ENCODE assay signal across 30 mouse cellular contexts in the genomic region with DNA sequence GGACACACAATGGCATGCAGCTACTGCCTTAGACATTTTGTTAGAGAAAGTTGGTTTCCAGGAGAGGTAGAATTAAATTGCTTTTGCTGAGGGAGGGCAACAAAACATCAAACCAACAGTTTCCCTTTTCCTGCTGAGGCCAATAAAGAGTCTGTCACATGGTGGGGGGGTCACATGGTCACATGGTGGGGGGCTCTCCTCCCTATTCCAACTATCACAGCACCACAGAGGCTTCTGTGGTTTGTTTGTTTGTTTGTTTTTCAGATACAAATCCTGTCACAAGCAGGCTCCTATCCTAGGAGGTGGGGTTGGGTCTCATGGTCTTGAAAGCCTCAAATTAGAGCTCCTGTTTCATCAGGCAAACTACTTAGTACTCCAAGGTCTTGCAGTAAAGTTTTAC. TPM values are rescaled to one million over a fixed set of nuclear protein-coding genes. Genes with fewer than 3 reads are reported as not detected.
DNase-seq lines count a peak whose midpoint lies in the region; ATAC-seq and TF ChIP-seq lines count a peak whose summit lies in the region.
"Had no signal": no experiment of that assay in that cellular context is flagged by ENCODE, and none has a peak within 500 bp of the region (broad histone marks: within the 10 kb centered on the region; RNA-seq: fewer than 3 reads in every experiment).

No protein-coding gene starts in this region.

- ATAC-seq in liver, embryonic 12.5 days, result no peak
- no peak for ATAC-seq in liver, embryonic 16.5 days (ENCODE audit: low read depth)
- ATAC-seq: forebrain, embryonic 14.5 days; forebrain, postnatal 0 days; hindbrain, embryonic 16.5 days had no signal

- H3K4me3 ChIP-seq in liver, embryonic 12.5 days, result no peak overlapping the region
- no peak overlapping the region for H3K4me3 ChIP-seq in bone marrow macrophage, adult 2 months (ENCODE audit: insufficient read depth, low read length)
- H3K4me3 ChIP-seq in liver, embryonic 16.5 days (ENCODE audit: low read depth, low read length), result no peak overlapping the region
- H3K4me3 ChIP-seq: embryonic facial prominence, embryonic 12.5 days; embryonic facial prominence, embryonic 15.5 days; gastrocnemius, adult 2 months; hindbrain, embryonic 10.5 days; hindbrain, embryonic 13.5 days had no signal

- no peak for TF ChIP-seq POLR2A in bone marrow macrophage, adult 2 months (IDR thresholded peaks at IDR 0.05; ENCODE audit: borderline replicate concordance, low read depth, low read length)

- no peak overlapping the region; the same call in 1 of the 2 replicates for H3K9ac ChIP-seq in liver, embryonic 12.5 days
- no peak overlapping the region for H3K9ac ChIP-seq in liver, embryonic 16.5 days (ENCODE audit: low read depth, low read length)
- H3K9ac ChIP-seq: embryonic facial prominence, embryonic 12.5 days; embryonic facial prominence, embryonic 15.5 days; forebrain, postnatal 0 days; hindbrain, embryonic 13.5 days had no signal

- H3K27ac ChIP-seq in liver, embryonic 12.5 days, result peak overlapping the region; percentile 73
- peak overlapping the region; percentile 32; the same call in 1 of the 2 replicates for H3K27ac ChIP-seq in bone marrow macrophage, adult 2 months (ENCODE audit: insufficient read depth, low read depth, low read length)
- H3K27ac ChIP-seq in liver, embryonic 16.5 days (ENCODE audit: low read length), result peak overlapping the region; percentile 98
- H3K27ac ChIP-seq: embryonic facial prominence, embryonic 12.5 days; embryonic facial prominence, embryonic 15.5 days; gastrocnemius, adult 2 months; hindbrain, embryonic 10.5 days; hindbrain, embryonic 13.5 days had no signal

- H3K27me3 ChIP-seq in liver, embryonic 12.5 days (replicated peaks), result no peaks in the 10 kb centered on the region
- H3K27me3 ChIP-seq in liver, embryonic 16.5 days (ENCODE audit: control insufficient read depth, insufficient read depth, low read depth, low read length), result no peaks in the 10 kb centered on the region
- H3K27me3 ChIP-seq: CH12.LX; embryonic facial prominence, embryonic 12.5 days; embryonic facial prominence, embryonic 15.5 days; hindbrain, embryonic 13.5 days had no signal

- H3K4me1 ChIP-seq in liver, embryonic 12.5 days, result peaks cover 91% of the 10 kb centered on the region
- H3K4me1 ChIP-seq in bone marrow macrophage, adult 2 months (ENCODE audit: control insufficient read depth, insufficient read depth, low read length), result peaks cover 27% of the 10 kb centered on the region
- peaks cover 60% of the 10 kb centered on the region for H3K4me1 ChIP-seq in liver, embryonic 16.5 days (ENCODE audit: control insufficient read depth, low read depth, low read length)
- H3K4me1 ChIP-seq: embryonic facial prominence, embryonic 12.5 days; embryonic facial prominence, embryonic 15.5 days had no signal

- TF ChIP-seq CTCF in bone marrow macrophage, adult 2 months (IDR thresholded peaks at IDR 0.05; ENCODE audit: low read depth, low read length), result no peak

- H3K36me3 ChIP-seq in liver, embryonic 12.5 days, result peaks cover 96% of the 10 kb centered on the region
- H3K36me3 ChIP-seq in liver, embryonic 16.5 days (ENCODE audit: control insufficient read depth, insufficient read depth), result peaks cover 30% of the 10 kb centered on the region

- no peak for DNase-seq in liver
- DNase-seq in lung, postnatal 14 days, result no peak
- DNase-seq in cerebellum, adult 8-10 months, result no peak
- DNase-seq in cerebellum, postnatal 25 days, result no peak
- DNase-seq: adrenal gland, adult 2 months; adrenal gland, postnatal 14 days; B cell, adult 2 months; cerebellum, adult 11-12 months; cerebellum, adult 9-10 months; cerebellum, postnatal 14 days; forebrain, postnatal 0 days; gastrocnemius, adult 2 months; gastrocnemius, postnatal 14 days; heart, adult 11 months; heart, postnatal 36 days had no signal

- no peaks in the 10 kb centered on the region for H3K9me3 ChIP-seq in liver, embryonic 12.5 days (replicated peaks)
- no peaks in the 10 kb centered on the region for H3K9me3 ChIP-seq in liver, embryonic 16.5 days (replicated peaks; ENCODE audit: control insufficient read depth, low read length)
- H3K9me3 ChIP-seq: embryonic facial prominence, embryonic 12.5 days; embryonic facial prominence, embryonic 15.5 days; G1E; hindbrain, embryonic 10.5 days; hindbrain, embryonic 13.5 days had no signal

- H3K4me2 ChIP-seq in liver, embryonic 12.5 days, result no peak overlapping the region
- H3K4me2 ChIP-seq in liver, embryonic 16.5 days (ENCODE audit: low read depth, low read length), result no peak overlapping the region
- H3K4me2 ChIP-seq: embryonic facial prominence, embryonic 12.5 days; embryonic facial prominence, embryonic 15.5 days; heart, embryonic 11.5 days; hindbrain, embryonic 13.5 days had no signal

RNA-seq across cellular contexts. Expression of a gene that starts 8.7 kb away (rescaled TPM):
- polyA plus RNA-seq in liver, embryonic 12.5 days (2016; fragmentation: Nextera tagmentation; extraction: Ambion mirVana), result 58.4 and 61.1 TPM in 2 replicates
- 80.3 and 87.4 TPM in 2 replicates for polyA plus RNA-seq in bone marrow macrophage, adult 2 months (2012; ENCODE audit: insufficient read depth, insufficient read length, missing spikeins)
- 33.4 and 36.8 TPM in 2 replicates for polyA plus RNA-seq in liver, embryonic 16.5 days (2015; fragmentation: Nextera tagmentation; extraction: Ambion mirVana)

RNA-seq across cellular contexts. Expression of a gene that starts 34.2 kb away (rescaled TPM):
- 166 and 170 TPM in 2 replicates for polyA plus RNA-seq in liver, embryonic 12.5 days (2016; fragmentation: Nextera tagmentation; extraction: Ambion mirVana)
- polyA plus RNA-seq in bone marrow macrophage, adult 2 months (2012; ENCODE audit: insufficient read depth, insufficient read length, missing spikeins), result 45.2 and 50.5 TPM in 2 replicates
- 80.5 and 82.1 TPM in 2 replicates for polyA plus RNA-seq in liver, embryonic 16.5 days (2015; fragmentation: Nextera tagmentation; extraction: Ambion mirVana)

RNA-seq across cellular contexts. Expression of a gene that starts 49.8 kb away (rescaled TPM):
- 2.9 and 3.2 TPM in 2 replicates for polyA plus RNA-seq in liver, embryonic 12.5 days (2016; fragmentation: Nextera tagmentation; extraction: Ambion mirVana)
- 3.0 and 4.1 TPM in 2 replicates for polyA plus RNA-seq in bone marrow macrophage, adult 2 months (2012; ENCODE audit: insufficient read depth, insufficient read length, missing spikeins)
- polyA plus RNA-seq in liver, embryonic 16.5 days (2015; fragmentation: Nextera tagmentation; extraction: Ambion mirVana), result 1.6 and 1.7 TPM in 2 replicates

RNA-seq across cellular contexts. Expression of a gene that starts 56.8 kb away (rescaled TPM):
- polyA plus RNA-seq in liver, embryonic 12.5 days (2016; fragmentation: Nextera tagmentation; extraction: Ambion mirVana), result 0.33 and 0.54 TPM in 2 replicates
- not detected in 2 replicates for polyA plus RNA-seq in bone marrow macrophage, adult 2 months (2012; ENCODE audit: insufficient read depth, insufficient read length, missing spikeins)
- 1.3 and 1.6 TPM in 2 replicates for polyA plus RNA-seq in liver, embryonic 16.5 days (2015; fragmentation: Nextera tagmentation; extraction: Ambion mirVana)
- polyA plus RNA-seq: forebrain, embryonic 11.5 days; forebrain, embryonic 14.5 days; forebrain, postnatal 0 days; G1E; heart, embryonic 11.5 days; heart, embryonic 14.5 days; heart, postnatal 0 days; hindbrain, embryonic 10.5 days; hindbrain, embryonic 13.5 days; hindbrain, embryonic 16.5 days had no signal

Comparison
In these comparisons a context has a peak if more than half of its experiments do, and no peak if none do; other contexts are left out.
1. H3K27ac ChIP-seq: peak in every context shown above with its lines; median percentile 98 in liver, embryonic 16.5 days; 73 in liver, embryonic 12.5 days; 32 in bone marrow macrophage, adult 2 months.